Mouse (Mus musculus) testis, adult 2 months (tissue): ENCODE results near the gene Ttc39b.

Experiments
- CTCF ChIP-seq: fragments of 200-500 bp; IDR thresholded peaks from 2 replicates; pipeline ENCODE4 v1.5.1; 2012; ENCODE audit warnings: low read depth, mild to moderate bottlenecking, inconsistent platforms, low read length, moderate library complexity; ENCODE audit not compliant: control insufficient read depth, insufficient read depth, insufficient replicate concordance
- POLR2A ChIP-seq: fragments of 200-500 bp; IDR thresholded peaks from 2 replicates; pipeline ENCODE4 v1.6.1; 2012; ENCODE audit warnings: low read depth, mild to moderate bottlenecking, inconsistent platforms, low read length, moderate library complexity; ENCODE audit not compliant: control insufficient read depth

- TF ChIP-seq POLR2A (no peak), CTCF (no peak)
Observed at GRCm38 (mm10) chr4:83213752-83214151, 110.3 kb downstream of the Ttc39b start.
